Mouse (Mus musculus) limb, embryonic 15.5 days (tissue): Measurements from ENCODE around the gene Atg16l1. TPM values are rescaled to one million over a fixed set of nuclear protein-coding genes. Genes with fewer than 3 reads are reported as not detected.

ENCODE experiments used
- polyA plus RNA-seq: library from polyadenylated mRNA; unstranded; fragments of >200 nt; fragmentation: Nextera tagmentation; extraction: Ambion mirVana; gene quantifications from 2 replicates; pipeline ENCODE4 v1.2.1, GENCODE M21; 2015

Gene Atg16l1
- polyA plus RNA-seq, 1 experiment from 2014 or later: 30.0 TPM

Other genes with a start within 250 kb of the Atg16l1 start
- gene Neu2, start 246.0 kb upstream of the Atg16l1 start, polyA plus RNA-seq: not detected in 2 replicates
- 2.4 and 3.0 TPM in 2 replicates for gene Ngef, start 182.0 kb upstream of the Atg16l1 start, polyA plus RNA-seq
- gene Inpp5d, start 135.6 kb upstream of the Atg16l1 start, polyA plus RNA-seq: 7.2 and 8.8 TPM in 2 replicates
- 1.3 and 1.8 TPM in 2 replicates for gene Sag, start 47.8 kb downstream of the Atg16l1 start, polyA plus RNA-seq
- gene Dgkd, start 97.4 kb downstream of the Atg16l1 start, polyA plus RNA-seq: 24.4 and 25.2 TPM in 2 replicates